14 mouse cellular contexts compared by ENCODE assay signal in the genomic region with DNA sequence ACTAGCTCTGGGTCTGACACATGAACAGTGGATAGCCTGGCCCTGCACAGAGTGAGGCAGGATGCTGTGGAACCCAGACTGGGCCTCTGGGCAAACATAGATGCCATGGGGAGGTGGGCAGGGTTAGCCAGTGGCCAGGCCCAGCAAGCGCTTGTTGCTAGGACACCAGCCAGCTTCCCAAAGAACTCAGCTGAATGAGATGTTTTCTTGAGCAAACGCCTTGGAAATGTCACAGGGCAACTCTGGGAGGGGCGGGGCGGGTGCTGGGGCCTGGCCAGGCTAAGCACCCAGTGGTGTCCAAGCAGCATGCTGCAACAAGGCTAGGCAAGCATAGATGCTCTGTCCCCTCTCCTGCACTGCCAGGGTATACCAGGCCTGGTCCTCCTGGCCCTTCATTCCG. TPM values are rescaled to one million over a fixed set of nuclear protein-coding genes. Genes with fewer than 3 reads are reported as not detected.
DNase-seq lines count a peak whose midpoint lies in the region; ATAC-seq lines count a peak whose summit lies in the region.
"Had no signal": no experiment of that assay in that cellular context is flagged by ENCODE, and none has a peak within 500 bp of the region (broad histone marks: within the 10 kb centered on the region; RNA-seq: fewer than 3 reads in every experiment).

No protein-coding gene starts in this region.

- no peak overlapping the region for H3K4me3 ChIP-seq in hindbrain, embryonic 14.5 days (replicated peaks; ENCODE audit: low read length)
- H3K4me3 ChIP-seq in neural tube, embryonic 11.5 days (ENCODE audit: low read depth, low read length), result no peak overlapping the region
- H3K4me3 ChIP-seq: kidney, embryonic 15.5 days; limb, embryonic 10.5 days had no signal

- ATAC-seq in hindbrain, embryonic 14.5 days (ENCODE audit: low FRiP score), result peak; percentile 78
- peak; percentile 75 for ATAC-seq in neural tube, embryonic 11.5 days (ENCODE audit: insufficient read depth, low FRiP score, low TSS enrichment)

- H3K4me2 ChIP-seq in hindbrain, embryonic 14.5 days (replicated peaks), result no peak overlapping the region
- H3K4me2 ChIP-seq in neural tube, embryonic 11.5 days (ENCODE audit: low read depth), result no peak overlapping the region
- H3K4me2 ChIP-seq: kidney, embryonic 15.5 days; lung, embryonic 14.5 days had no signal

- no peaks in the 10 kb centered on the region for H3K9me3 ChIP-seq in hindbrain, embryonic 14.5 days (ENCODE audit: control insufficient read depth, low read length)
- H3K9me3 ChIP-seq in neural tube, embryonic 11.5 days (ENCODE audit: control insufficient read depth, low read length), result no peaks in the 10 kb centered on the region
- H3K9me3 ChIP-seq: kidney, embryonic 15.5 days; limb, embryonic 10.5 days had no signal

- peak; percentile 34 to 46 for DNase-seq in layer of hippocampus, adult 8-10 months (ENCODE audit: low spot score in 2 of 2)
- DNase-seq in layer of hippocampus, adult 9-10 months (ENCODE audit: low spot score), result no peak
- peak; percentile 51 for DNase-seq in embryo, embryonic 11 days
- peak; percentile 63 for DNase-seq in hindbrain, embryonic 14.5 days (ENCODE audit: low spot score)
- DNase-seq in neural tube, embryonic 11.5 days (ENCODE audit: low spot score), result peak; percentile 65
- no peak for DNase-seq in gastrocnemius, postnatal 14 days
- no peak for DNase-seq in thymus, postnatal 0 days (ENCODE audit: low spot score)
- DNase-seq in spleen, postnatal 36 days (ENCODE audit: low spot score in 2 of 2), result no peak
- DNase-seq: adrenal gland, postnatal 14 days; gastrocnemius, postnatal 10 days; heart, postnatal 14 days; lung, embryonic 14.5 days had no signal

- H3K36me3 ChIP-seq in hindbrain, embryonic 14.5 days (replicated peaks; ENCODE audit: control insufficient read depth, insufficient read depth), result no peaks in the 10 kb centered on the region
- no peaks in the 10 kb centered on the region for H3K36me3 ChIP-seq in neural tube, embryonic 11.5 days (ENCODE audit: control insufficient read depth, insufficient read depth, low read length)
- H3K36me3 ChIP-seq: kidney, embryonic 15.5 days; limb, embryonic 10.5 days had no signal

- 20% methylated on average over 5 of the region's 5 CpGs for WGBS in hindbrain, embryonic 14.5 days
- WGBS in neural tube, embryonic 11.5 days, result 40% methylated on average over 5 of the region's 5 CpGs

- H3K4me1 ChIP-seq in hindbrain, embryonic 14.5 days (replicated peaks; ENCODE audit: control insufficient read depth, insufficient read depth, low read length), result peaks cover 10% of the 10 kb centered on the region
- peaks cover 8% of the 10 kb centered on the region; the same call in 1 of the 2 replicates for H3K4me1 ChIP-seq in neural tube, embryonic 11.5 days (ENCODE audit: control insufficient read depth, insufficient read depth, low read length)

- intact Hi-C loops in gastrocnemius, postnatal 14 days (cut with DNase I; ENCODE audit: low total_unique reads), result no loop called here

- no peak overlapping the region for H3K27ac ChIP-seq in hindbrain, embryonic 14.5 days
- no peak overlapping the region for H3K27ac ChIP-seq in neural tube, embryonic 11.5 days (ENCODE audit: low read depth, low read length)
- H3K27ac ChIP-seq: kidney, embryonic 15.5 days; limb, embryonic 10.5 days had no signal

- H3K9ac ChIP-seq in hindbrain, embryonic 14.5 days, result no peak overlapping the region
- no peak overlapping the region for H3K9ac ChIP-seq in neural tube, embryonic 11.5 days (ENCODE audit: low read length)
- H3K9ac ChIP-seq: kidney, embryonic 15.5 days; lung, embryonic 14.5 days had no signal

- H3K27me3 ChIP-seq in hindbrain, embryonic 14.5 days (ENCODE audit: control insufficient read depth, insufficient read depth, low read length), result no peaks in the 10 kb centered on the region
- no peaks in the 10 kb centered on the region for H3K27me3 ChIP-seq in neural tube, embryonic 11.5 days (ENCODE audit: control insufficient read depth, insufficient read depth, low read length)
- H3K27me3 ChIP-seq: kidney, embryonic 15.5 days had no signal

RNA-seq across cellular contexts. Expression of gene Cpne2, which starts 28.5 kb away (rescaled TPM):
- 10 to 100 TPM; 45.0 to 47.3 (median 46.7) TPM for total RNA-seq in layer of hippocampus, adult 8-10 months (2022)
- polyA plus RNA-seq in hindbrain, embryonic 14.5 days (2014; fragmentation: Nextera tagmentation; extraction: Ambion mirVana), result 21.6 and 21.8 TPM in 2 replicates
- polyA plus RNA-seq in neural tube, embryonic 11.5 days (2014; fragmentation: Nextera tagmentation; extraction: Ambion mirVana), result 9.5 and 11.2 TPM in 2 replicates
- 10 to 100 TPM; 13.4 to 20.7 TPM for total RNA-seq in gastrocnemius, postnatal 14 days (2021)
- polyA plus RNA-seq in thymus, postnatal 0 days (2015; fragmentation: Nextera tagmentation; extraction: Ambion mirVana), result 2.9 and 3.0 TPM in 2 replicates

RNA-seq across cellular contexts. Expression of gene Rspry1, which starts 40.5 kb away (rescaled TPM):
- total RNA-seq in layer of hippocampus, adult 8-10 months (2022), result 10 to 100 TPM; 25.5 to 30.5 (median 27.0) TPM
- polyA plus RNA-seq in hindbrain, embryonic 14.5 days (2014; fragmentation: Nextera tagmentation; extraction: Ambion mirVana), result 44.8 and 46.5 TPM in 2 replicates
- 46.3 and 49.8 TPM in 2 replicates for polyA plus RNA-seq in neural tube, embryonic 11.5 days (2014; fragmentation: Nextera tagmentation; extraction: Ambion mirVana)
- 10 to 100 TPM in 1 of 2 experiments, 1 to 10 TPM in 1; 9.4 to 10.3 TPM for total RNA-seq in gastrocnemius, postnatal 14 days (2021)
- 33.8 and 40.1 TPM in 2 replicates for polyA plus RNA-seq in thymus, postnatal 0 days (2015; fragmentation: Nextera tagmentation; extraction: Ambion mirVana)

RNA-seq across cellular contexts. Expression of gene Fam192a, which starts 40.5 kb away (rescaled TPM):
- total RNA-seq in layer of hippocampus, adult 8-10 months (2022), result 10 to 100 TPM; 36.1 to 44.1 (median 40.0) TPM
- polyA plus RNA-seq in hindbrain, embryonic 14.5 days (2014; fragmentation: Nextera tagmentation; extraction: Ambion mirVana), result 75.7 and 82.7 TPM in 2 replicates
- 95.9 and 101 TPM in 2 replicates for polyA plus RNA-seq in neural tube, embryonic 11.5 days (2014; fragmentation: Nextera tagmentation; extraction: Ambion mirVana)
- 10 to 100 TPM; 21.1 to 25.2 TPM for total RNA-seq in gastrocnemius, postnatal 14 days (2021)
- polyA plus RNA-seq in thymus, postnatal 0 days (2015; fragmentation: Nextera tagmentation; extraction: Ambion mirVana), result 82.5 and 85.3 TPM in 2 replicates

Comparison
In these comparisons a context has a peak if more than half of its experiments do, and no peak if none do; other contexts are left out.
1. DNase-seq: peak in layer of hippocampus, adult 8-10 months (2 of 2), embryo, embryonic 11 days (single experiment), hindbrain, embryonic 14.5 days (single experiment) and neural tube, embryonic 11.5 days (single experiment); none in layer of hippocampus, adult 9-10 months (single experiment), gastrocnemius, postnatal 14 days (single experiment), thymus, postnatal 0 days (single experiment) and spleen, postnatal 36 days (0 of 2).